Mouse (Mus musculus): ENCODE measurements around the gene Whrn.

DNA sequence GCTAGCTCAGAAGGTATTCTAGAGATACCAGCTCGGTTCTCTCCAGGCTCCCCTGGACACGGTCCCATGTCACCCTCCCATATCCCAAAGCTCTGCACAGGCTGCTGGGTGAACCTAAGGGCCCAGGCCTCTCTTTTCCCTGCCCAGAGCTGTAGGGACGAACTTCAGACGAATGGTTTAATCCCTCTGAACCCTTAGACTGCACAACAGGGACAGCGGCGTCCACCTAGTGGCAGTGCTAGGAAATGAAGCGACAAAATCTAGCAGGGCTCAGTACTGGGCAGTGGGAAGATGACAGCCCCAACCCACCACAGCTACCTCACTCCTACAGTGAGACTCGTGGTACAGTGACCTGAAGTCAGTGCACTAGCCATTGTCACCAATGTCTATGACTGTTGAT lies 87.1 kb downstream of the Whrn start:
- no peak for TF ChIP-seq MAFK (IDR thresholded peaks at IDR 0.05; ENCODE audit: insufficient read depth, low read depth, low read length)
- TF ChIP-seq ZNF384 (IDR thresholded peaks at IDR 0.05; ENCODE audit: low read depth, low read length), result no peak
- no peak for TF ChIP-seq CHD2 (IDR thresholded peaks at IDR 0.05; ENCODE audit: low read depth, low read length)
- TF ChIP-seq HCFC1 (IDR thresholded peaks at IDR 0.05; ENCODE audit: borderline replicate concordance, insufficient read depth, low read length), result no peak

All from ES-E14 (cell line).